Mouse (Mus musculus) ES-E14 (cell line): ENCODE data around the gene Klhl22.

Experiments
- HCFC1 ChIP-seq: IDR thresholded peaks from 2 replicates; pipeline ENCODE4 v1.6.1; 2012; ENCODE audit warnings: low read length, inconsistent platforms, borderline replicate concordance; ENCODE audit not compliant: insufficient read depth
- MAFK ChIP-seq: IDR thresholded peaks from 2 replicates; pipeline ENCODE4 v1.6.1; 2014; ENCODE audit warnings: mild to moderate bottlenecking, low read depth, low read length, inconsistent platforms; ENCODE audit not compliant: insufficient read depth

DNA sequence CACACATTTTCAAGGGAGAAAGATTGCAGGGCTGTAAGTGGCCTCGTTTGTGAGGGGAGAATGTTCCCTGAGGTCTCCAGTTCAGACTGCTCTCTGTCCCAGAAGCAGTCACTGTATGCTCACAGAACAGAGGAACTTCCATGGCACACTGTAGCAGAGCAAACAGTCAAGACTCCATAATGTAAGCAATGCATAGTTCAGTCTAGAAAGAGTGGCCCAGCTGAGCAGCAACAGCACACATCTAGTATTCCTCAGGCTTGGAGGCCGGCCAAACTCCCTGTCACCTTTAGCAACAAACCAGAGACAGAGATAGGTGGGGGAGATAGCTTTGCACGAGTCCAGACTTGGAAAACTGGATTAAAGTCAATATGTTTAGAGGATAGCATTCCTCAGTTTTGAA, 6.4 kb upstream of the Klhl22 start:
- TF ChIP-seq MAFK (no peak), HCFC1 (no peak)
